Mouse (Mus musculus) kidney, adult 10 weeks (tissue): Measurements from ENCODE around the gene Olfr195. TPM values are rescaled to one million over a fixed set of nuclear protein-coding genes. Genes with fewer than 3 reads are reported as not detected.

Experiments
- polyA plus RNA-seq: library from polyadenylated mRNA; stranded (reverse); fragments of 350-450 nt; fragmentation: Illumina TruSeq; extraction: RNeasy Lipid Tissue Mini Kit (QIAGEN cat#74804); gene quantifications from one replicate; pipeline ENCODE4 v1.2.3, GENCODE M21; 2014; ENCODE audit warnings: low read depth, low replicate concordance

Olfr195 gene
- polyA plus RNA-seq = 0.49 TPM

GRCm38 (mm10) chr16:59146746-59147145 is at the start of gene Olfr195:
Gene Olfr195 (plus strand): TSS chr16:59147046.

GRCm38 (mm10) chr16:59111781-59112180 is 35.1 kb upstream of the Olfr195 start, which contains the start of gene Olfr193:
Gene Olfr193 (minus strand): TSS chr16:59111881.

GRCm38 (mm10) chr16:59120969-59121368 is 25.9 kb upstream of the Olfr195 start, which contains the start of gene Olfr194:
Gene Olfr194 (minus strand): TSS chr16:59121069.

GRCm38 (mm10) chr16:59170354-59170753 is 23.5 kb downstream of the Olfr195 start, which contains the start of gene Olfr196:
Gene Olfr196 (minus strand): TSS chr16:59170454.

Other genes with a start within 250 kb of the Olfr195 start
- gene Olfr181, start 218.3 kb upstream of the Olfr195 start, polyA plus RNA-seq = not detected
- not detected for gene Olfr180, start 217.7 kb upstream of the Olfr195 start, polyA plus RNA-seq
- gene Olfr183, start 151.7 kb upstream of the Olfr195 start, polyA plus RNA-seq = not detected
- gene Olfr186, start 116.8 kb upstream of the Olfr195 start, polyA plus RNA-seq = not detected
- gene Olfr187, start 107.3 kb upstream of the Olfr195 start, polyA plus RNA-seq = not detected
- gene Olfr190, start 69.0 kb upstream of the Olfr195 start, polyA plus RNA-seq = not detected
- not detected for gene Olfr191, start 57.2 kb upstream of the Olfr195 start, polyA plus RNA-seq
- not detected for gene Olfr193, start 35.2 kb upstream of the Olfr195 start, polyA plus RNA-seq
- gene Olfr194, start 26.0 kb upstream of the Olfr195 start, polyA plus RNA-seq = not detected
- not detected for gene Olfr196, start 23.4 kb downstream of the Olfr195 start, polyA plus RNA-seq
- not detected for gene Olfr198, start 56.5 kb downstream of the Olfr195 start, polyA plus RNA-seq
- not detected for gene Olfr199, start 72.7 kb downstream of the Olfr195 start, polyA plus RNA-seq
- gene Olfr201, start 125.6 kb downstream of the Olfr195 start, polyA plus RNA-seq = not detected
- gene Olfr202, start 139.7 kb downstream of the Olfr195 start, polyA plus RNA-seq = not detected
- gene Olfr203, start 151.8 kb downstream of the Olfr195 start, polyA plus RNA-seq = not detected
- gene Olfr204, start 171.2 kb downstream of the Olfr195 start, polyA plus RNA-seq = not detected
- not detected for gene Olfr205, start 184.1 kb downstream of the Olfr195 start, polyA plus RNA-seq
- gene Olfr206, start 202.2 kb downstream of the Olfr195 start, polyA plus RNA-seq = not detected
- gene Olfr209, start 216.9 kb downstream of the Olfr195 start, polyA plus RNA-seq = not detected